Mouse (Mus musculus) CH12.LX (cell line): ENCODE data around the gene Commd1. TPM values are rescaled to one million over a fixed set of nuclear protein-coding genes. Genes with fewer than 3 reads are reported as not detected.

Source experiments
- DNase-seq: peaks from one replicate; pipeline ENCODE4 v3.0.0-alpha.2; 2013; ENCODE audit errors: extremely low read depth
- H3K27ac ChIP-seq: 2 replicates; pipeline ENCODE4 v1.5.1; 2012; ENCODE audit warnings: low read depth, mild to moderate bottlenecking, control low read depth, moderate library complexity; ENCODE audit not compliant: insufficient read depth
- H3K27me3 ChIP-seq: replicated peaks from 2 replicates; pipeline ENCODE3; 2012; ENCODE audit warnings: inconsistent platforms
- H3K36me3 ChIP-seq, 2 experiments: replicated peaks in 1 of 2; 2 replicates each; pipeline versions ENCODE3 to v1.6.1; 2012; ENCODE audit warnings: inconsistent platforms in 1 of 2, low read length in 1 of 2, mild to moderate bottlenecking in 1 of 2, mixed read lengths in 1 of 2, moderate library complexity in 1 of 2; ENCODE audit not compliant: control insufficient read depth in 1 of 2, insufficient read depth in 1 of 2
- H3K4me1 ChIP-seq, 2 experiments: 2 replicates each; pipeline ENCODE4 v1.6.1; 2012; ENCODE audit warnings: inconsistent platforms in 1 of 2, moderate library complexity in 1 of 2; ENCODE audit not compliant: insufficient read depth in 2 of 2, control insufficient read depth in 1 of 2
- H3K4me2 ChIP-seq: 2 replicates; pipeline ENCODE4 v1.6.1; 2012; ENCODE audit warnings: low read depth, mild to moderate bottlenecking, control low read depth; ENCODE audit not compliant: poor library complexity, insufficient read depth, severe bottlenecking
- H3K4me3 ChIP-seq, 3 experiments: fragments of 150-350 bp in 1 of 3; sonication (generic) in 1 of 3; replicated peaks in 1 of 3; 2 replicates each; pipeline versions ENCODE3 to v1.5.1; 2011 to 2012; ENCODE audit warnings: low read depth in 2 of 3, low read length in 2 of 3, mild to moderate bottlenecking in 2 of 3, moderate library complexity in 2 of 3, control low read depth in 1 of 3, improper control_type of control experiment in 1 of 3, inconsistent platforms in 1 of 3, mixed read lengths in 1 of 3; ENCODE audit not compliant: poor library complexity in 1 of 3
- H3K79me2 ChIP-seq: replicated peaks from 2 replicates; pipeline ENCODE4 v1.6.1; 2012; ENCODE audit warnings: mild to moderate bottlenecking, moderate library complexity; ENCODE audit not compliant: control insufficient read depth, poor library complexity, insufficient read depth, severe bottlenecking; ENCODE audit errors: extremely low read depth
- H3K9ac ChIP-seq: 2 replicates; pipeline ENCODE4 v1.6.1; 2012; ENCODE audit warnings: low read depth, mild to moderate bottlenecking, control low read depth, moderate library complexity; ENCODE audit not compliant: insufficient read depth
- H3K9me3 ChIP-seq: replicated peaks from 2 replicates; pipeline ENCODE3; 2012; ENCODE audit warnings: low read length, inconsistent platforms, mixed read lengths
- BHLHE40 ChIP-seq: IDR thresholded peaks from 2 replicates; pipeline ENCODE4 v1.6.1; 2011; ENCODE audit warnings: mild to moderate bottlenecking, low read depth, low read length, improper control_type of control experiment
- CHD1 ChIP-seq: IDR thresholded peaks from 2 replicates; pipeline ENCODE4 v1.6.1; 2012; ENCODE audit warnings: low read depth, low read length, improper control_type of control experiment, inconsistent platforms
- CTCF ChIP-seq, 2 experiments: IDR thresholded peaks in 1 of 2; conservative IDR thresholded peaks in 1 of 2; 2 replicates each; pipeline ENCODE4 v1.5.1; 2011 to 2012; ENCODE audit warnings: low read depth in 2 of 2, low read length in 2 of 2, improper control_type of control experiment in 1 of 2, inconsistent platforms in 1 of 2, mild to moderate bottlenecking in 1 of 2, moderate library complexity in 1 of 2
- ELF1 ChIP-seq: IDR thresholded peaks from 2 replicates; pipeline ENCODE4 v1.6.1; 2014; ENCODE audit warnings: low read depth, mild to moderate bottlenecking, inconsistent platforms, low read length, improper control_type of control experiment
- ETS1 ChIP-seq: conservative IDR thresholded peaks from 2 replicates; pipeline ENCODE4 v1.6.1; 2012; ENCODE audit warnings: low read depth, mild to moderate bottlenecking, inconsistent platforms, low read length, improper control_type of control experiment, moderate library complexity
- GABPA ChIP-seq: IDR thresholded peaks from 2 replicates; pipeline ENCODE4 v1.6.1; 2012; ENCODE audit warnings: low read depth, low read length, improper control_type of control experiment, inconsistent platforms; ENCODE audit not compliant: insufficient replicate concordance
- HCFC1 ChIP-seq: IDR thresholded peaks from 2 replicates; pipeline ENCODE4 v1.6.1; 2012; ENCODE audit warnings: low read depth, mild to moderate bottlenecking, inconsistent platforms, low read length, improper control_type of control experiment
- IRF4 ChIP-seq: IDR thresholded peaks from 2 replicates; pipeline ENCODE4 v1.6.1; 2014; ENCODE audit warnings: low read depth, mild to moderate bottlenecking, inconsistent platforms, low read length, improper control_type of control experiment
- MAX ChIP-seq: IDR thresholded peaks from 2 replicates; pipeline ENCODE4 v1.6.1; 2011; ENCODE audit warnings: low read length, improper control_type of control experiment
- MEF2A ChIP-seq: IDR thresholded peaks from 2 replicates; pipeline ENCODE4 v1.6.1; 2014; ENCODE audit warnings: low read depth, mild to moderate bottlenecking, inconsistent platforms, low read length, improper control_type of control experiment, borderline replicate concordance
- MXI1 ChIP-seq: IDR thresholded peaks from 2 replicates; pipeline ENCODE4 v1.6.1; 2011; ENCODE audit warnings: mild to moderate bottlenecking, low read depth, low read length, improper control_type of control experiment
- MYC ChIP-seq: IDR thresholded peaks from 2 replicates; pipeline ENCODE4 v1.6.1; 2011; ENCODE audit warnings: low read depth, mild to moderate bottlenecking, improper control_type of control experiment, low read length
- NELFE ChIP-seq: IDR thresholded peaks from 2 replicates; pipeline ENCODE4 v1.6.1; 2011; ENCODE audit warnings: low read depth, low read length, improper control_type of control experiment
- PAX5 ChIP-seq: IDR thresholded peaks from 2 replicates; pipeline ENCODE4 v1.6.1; 2012; ENCODE audit warnings: low read length, inconsistent platforms, mixed read lengths
- RAD21 ChIP-seq: IDR thresholded peaks from 2 replicates; pipeline ENCODE4 v1.6.1; 2011; ENCODE audit warnings: low read depth, mild to moderate bottlenecking, low read length, improper control_type of control experiment, moderate library complexity
- SIN3A ChIP-seq: IDR thresholded peaks from 2 replicates; pipeline ENCODE4 v1.6.1; 2012; ENCODE audit warnings: low read length, improper control_type of control experiment, inconsistent platforms
- SMC3 ChIP-seq: IDR thresholded peaks from 2 replicates; pipeline ENCODE4 v1.6.1; 2011; ENCODE audit warnings: low read depth, low read length, improper control_type of control experiment
- TBP ChIP-seq: conservative IDR thresholded peaks from 2 replicates; pipeline ENCODE4 v1.6.1; 2011; ENCODE audit warnings: low read depth, low read length, improper control_type of control experiment
- UBTF ChIP-seq: IDR thresholded peaks from 2 replicates; pipeline ENCODE4 v1.6.1; 2012; ENCODE audit warnings: low read depth, mild to moderate bottlenecking, inconsistent platforms, low read length, improper control_type of control experiment, moderate library complexity
- ZMIZ1 ChIP-seq: IDR thresholded peaks from 2 replicates; pipeline ENCODE4 v1.6.1; 2012; ENCODE audit warnings: low read depth, mild to moderate bottlenecking, inconsistent platforms, low read length, improper control_type of control experiment
- ZNF384 ChIP-seq: IDR thresholded peaks from 2 replicates; pipeline ENCODE4 v1.6.1; 2012; ENCODE audit warnings: low read depth, low read length, improper control_type of control experiment, inconsistent platforms
- dilution Hi-C: fragments of 300-500 bp; cut with MboI; formaldehyde crosslinking; loops from 2 replicates; pipeline ENCODE4 v1.14.3; 2020; ENCODE audit warnings: low sequenced_read_pairs; ENCODE audit not compliant: extremely low pct_unique_long_range_greater_than_20kb, extremely low pct_ligation_motif_present
- in situ Hi-C: fragments of 300-500 bp; cut with MboI; formaldehyde crosslinking; loops from 3 replicates; pipeline ENCODE4 v1.14.3; 2019; ENCODE audit warnings: low sequenced_read_pairs, low pct_ligation_motif_present, low pct_unique_long_range_greater_than_20kb, mixed read lengths
- polyA plus RNA-seq: library from polyadenylated mRNA; unstranded; fragments of >175 nt; gene quantifications from 2 replicates; pipeline ENCODE4 v1.2.1, GENCODE M21; 2012; ENCODE audit warnings: low read depth; ENCODE audit not compliant: insufficient read length
- total RNA-seq, 2 experiments: library from RNA; depleted of rRNA; stranded (reverse); fragments of 300-350 nt in 1 of 2; fragments of >200 nt in 1 of 2; gene quantifications; 2 replicates each; pipeline ENCODE4 v1.2.3; 2012 to 2014

Commd1 gene
- total and polyA plus RNA-seq, 3 experiments: 109 to 163 (median 113) TPM

DNA sequence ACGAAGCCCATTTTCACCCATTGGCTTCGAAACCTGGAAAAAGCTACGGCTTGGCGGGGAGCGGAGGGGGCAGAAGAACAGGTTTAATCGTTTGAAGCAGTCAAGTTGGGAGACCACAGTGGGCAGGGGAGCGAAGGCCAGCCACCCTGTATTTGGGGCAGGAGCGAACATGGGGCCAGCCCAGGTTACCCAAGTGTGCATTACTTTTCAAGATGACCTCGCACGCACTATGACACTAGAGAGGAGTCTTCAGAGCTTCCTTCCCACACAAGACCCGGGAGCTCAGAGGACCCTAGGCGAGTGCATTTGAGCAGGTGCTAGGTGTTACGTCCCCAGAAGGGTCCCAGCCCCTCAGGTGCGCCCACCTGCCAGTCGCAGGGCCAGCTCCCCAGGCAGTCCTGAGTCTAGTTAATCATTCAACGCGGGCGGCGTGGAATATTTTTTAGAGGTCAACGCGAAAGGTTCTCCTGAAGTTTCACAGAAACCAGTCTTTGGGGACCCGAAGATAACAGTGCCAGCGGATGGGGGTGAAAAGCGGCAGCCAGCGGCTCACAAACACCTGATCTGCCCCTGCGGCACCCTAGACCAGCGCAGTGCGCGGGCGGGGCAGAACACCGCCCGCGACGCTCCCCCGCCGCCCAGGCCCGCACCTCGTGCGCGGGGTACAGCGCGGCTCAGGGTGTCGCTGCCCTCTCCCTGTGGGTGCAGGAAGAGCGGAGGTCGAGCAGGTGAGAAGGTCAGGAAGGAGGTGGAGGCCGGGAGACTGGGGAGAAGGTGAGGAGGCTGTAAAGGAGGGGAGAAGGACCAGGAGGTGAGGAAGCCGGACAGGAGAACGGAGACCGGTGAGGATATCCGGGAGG, 123.5 kb downstream of the Commd1 start (continued):
- TF ChIP-seq MXI1 (peak; percentile 83; the same call in 1 of the 2 replicates), CTCF (conservative IDR thresholded peaks at IDR 0.05 in 1 of 2, IDR thresholded peaks at IDR 0.05 in 1 of 2; ENCODE audit: low read depth in 2 of 2, low read length in 2 of 2) (no peak), PAX5 (no peak), IRF4 (no peak), ZNF384 (no peak)

GRCm38 (mm10) chr11:22857705-22858440, 124.3 kb downstream of the Commd1 start:
- peaks cover 7 to 24% of the 10 kb centered on the region in 2 experiments for H3K36me3 ChIP-seq
- H3K9ac ChIP-seq: peak overlapping the region; percentile 85
- no peak for DNase-seq
- TF ChIP-seq HCFC1 (peak; percentile 13; the same call in 1 of the 2 replicates), ETS1 (no peak), MAX (peak; percentile 74; the same call in 1 of the 2 replicates), CHD1 (peak; percentile 94), ELF1 (0 out of 2 replicates have a peak, but pooled peaks have one; percentile 6), TBP (no peak), MEF2A (0 out of 2 replicates have a peak, but pooled peaks have one; percentile 15), RAD21 (no peak), MYC (peak; percentile 95), BHLHE40 (peak; percentile 55), GABPA (no peak), ZMIZ1 (0 out of 2 replicates have a peak, but pooled peaks have one; percentile 37), UBTF (peak; percentile 93), SMC3 (0 out of 2 replicates have a peak, but pooled peaks have one; percentile 1), SIN3A (peak; percentile 97), NELFE (no peak; the same call in 1 of the 2 replicates), MXI1 (peak; percentile 95)
- dilution Hi-C loops (no loop called here), in situ Hi-C loops (no loop called here)
- peak overlapping the region; percentile 82 for H3K27ac ChIP-seq
- no peaks in the 10 kb centered on the region for H3K9me3 ChIP-seq
- H3K4me2 ChIP-seq: peak overlapping the region; percentile 84
- peaks cover 74% of the 10 kb centered on the region for H3K79me2 ChIP-seq
- H3K4me3 ChIP-seq: peak overlapping the region; percentile 83 to 89 (median 84)
- H3K27me3 ChIP-seq: no peaks in the 10 kb centered on the region
- H3K4me1 ChIP-seq: peaks cover 22 to 38% of the 10 kb centered on the region in 2 experiments
